ENCODE assay signal across 9 mouse cellular contexts in the genomic region with DNA sequence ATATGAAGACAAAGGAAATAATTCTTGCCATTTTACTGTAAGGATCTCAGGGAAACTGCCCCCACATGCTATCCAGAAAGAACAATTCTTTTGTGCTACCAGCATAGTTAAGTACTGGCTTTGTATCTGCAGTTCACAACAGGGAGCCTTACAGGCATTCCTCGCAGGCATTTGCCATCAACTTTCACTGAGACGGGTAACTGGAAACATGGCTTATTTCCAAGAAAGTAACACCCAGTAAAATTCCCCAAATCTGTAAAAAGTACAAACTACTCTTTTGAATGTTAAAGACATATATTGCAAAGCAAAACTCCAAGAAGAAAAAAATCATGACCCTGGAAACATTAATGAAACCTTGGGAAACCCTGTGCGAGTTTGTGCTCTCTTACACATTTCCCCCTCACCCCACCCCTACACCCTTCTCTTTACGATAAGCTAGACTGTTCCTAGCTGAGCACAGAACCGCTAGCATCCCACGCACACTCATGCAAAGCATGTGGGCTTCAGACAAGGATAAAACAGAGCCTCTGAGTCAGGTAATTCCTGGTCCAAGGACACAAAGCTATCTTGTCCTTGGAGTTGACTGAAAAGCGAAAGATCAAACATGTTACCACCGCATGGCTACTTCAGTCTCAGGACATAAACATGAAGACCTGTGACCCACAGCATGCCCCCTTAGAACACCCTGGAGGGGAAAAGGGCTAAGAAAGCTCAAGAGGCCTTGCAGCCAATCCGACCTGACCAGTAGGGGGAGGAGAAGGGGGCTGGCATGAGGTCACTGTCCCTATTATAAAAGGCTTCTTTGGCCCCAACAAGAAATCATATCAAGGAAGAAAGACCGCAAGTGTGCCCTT. TPM values are rescaled to one million over a fixed set of nuclear protein-coding genes. Genes with fewer than 3 reads are reported as not detected.
DNase-seq lines count a peak whose midpoint lies in the region; ATAC-seq lines count a peak whose summit lies in the region.
"Had no signal": no experiment of that assay in that cellular context is flagged by ENCODE, and none has a peak within 500 bp of the region (broad histone marks: within the 10 kb centered on the region; RNA-seq: fewer than 3 reads in every experiment).

No protein-coding gene starts in this region.

- no peaks in the 10 kb centered on the region for H3K27me3 ChIP-seq in heart, embryonic 13.5 days (replicated peaks)
- no peaks in the 10 kb centered on the region for H3K27me3 ChIP-seq in lung, embryonic 15.5 days
- no peaks in the 10 kb centered on the region for H3K27me3 ChIP-seq in embryonic facial prominence, embryonic 15.5 days

- H3K4me2 ChIP-seq in heart, embryonic 13.5 days = peak overlapping the region; percentile 4; the same call in 1 of the 2 replicates
- no peak overlapping the region for H3K4me2 ChIP-seq in lung, embryonic 15.5 days
- H3K4me2 ChIP-seq in embryonic facial prominence, embryonic 15.5 days (replicated peaks) = no peak overlapping the region

- ATAC-seq in heart, embryonic 13.5 days (ENCODE audit: extremely low read depth, insufficient number of reproducible peaks, low FRiP score, low TSS enrichment) = no peak
- no peak for ATAC-seq in lung, embryonic 15.5 days (ENCODE audit: borderline replicate concordance, extremely low read depth, low FRiP score, low TSS enrichment)
- no peak for ATAC-seq in embryonic facial prominence, embryonic 15.5 days (ENCODE audit: insufficient number of reproducible peaks, low FRiP score, low TSS enrichment, low read depth)
- no peak for ATAC-seq in monocyte, adult 5-6 weeks (replicated peaks; ENCODE audit: insufficient number of reproducible peaks, low FRiP score, low TSS enrichment, poor library complexity, severe bottlenecking)

- H3K27ac ChIP-seq in heart, embryonic 13.5 days (replicated peaks) = peak overlapping the region; percentile 70
- peak overlapping the region; percentile 66 for H3K27ac ChIP-seq in lung, embryonic 15.5 days
- H3K27ac ChIP-seq in embryonic facial prominence, embryonic 15.5 days (replicated peaks) = peak overlapping the region; percentile 49; the same call in 1 of the 2 replicates

- H3K9ac ChIP-seq in heart, embryonic 13.5 days = 0 out of 2 replicates have a peak overlapping the region, but pooled peaks have one; percentile 37
- H3K9ac ChIP-seq in lung, embryonic 15.5 days = no peak overlapping the region
- no peak overlapping the region for H3K9ac ChIP-seq in embryonic facial prominence, embryonic 15.5 days

- H3K9me3 ChIP-seq in heart, embryonic 13.5 days = no peaks in the 10 kb centered on the region
- no peaks in the 10 kb centered on the region for H3K9me3 ChIP-seq in lung, embryonic 15.5 days
- no peaks in the 10 kb centered on the region for H3K9me3 ChIP-seq in embryonic facial prominence, embryonic 15.5 days (replicated peaks)

- H3K4me3 ChIP-seq in heart, embryonic 13.5 days = no peak overlapping the region
- H3K4me3 ChIP-seq in lung, embryonic 15.5 days = no peak overlapping the region
- no peak overlapping the region for H3K4me3 ChIP-seq in embryonic facial prominence, embryonic 15.5 days (replicated peaks)
- H3K4me3 ChIP-seq: heart, adult 2 months had no signal

- WGBS in heart, embryonic 13.5 days = 42% methylated on average over 10 of the region's 10 CpGs
- 34% methylated on average over 10 of the region's 10 CpGs for WGBS in lung, embryonic 15.5 days
- WGBS in embryonic facial prominence, embryonic 15.5 days = 45% methylated on average over 10 of the region's 10 CpGs

- no peak for DNase-seq in heart, adult 18-20 months
- DNase-seq in lung, postnatal 25 days (ENCODE audit: low spot score) = no peak
- DNase-seq in retina, postnatal 1 day = peak; percentile 38
- no peak for DNase-seq in layer of hippocampus, postnatal 10 days (ENCODE audit: low spot score in 2 of 2)

- H3K36me3 ChIP-seq in heart, embryonic 13.5 days = peaks cover under 1% of the 10 kb centered on the region; the same call in 1 of the 2 replicates
- H3K36me3 ChIP-seq in lung, embryonic 15.5 days = no peaks in the 10 kb centered on the region
- H3K36me3 ChIP-seq in embryonic facial prominence, embryonic 15.5 days = no peaks in the 10 kb centered on the region

- H3K4me1 ChIP-seq in heart, embryonic 13.5 days = peaks cover 78% of the 10 kb centered on the region
- peaks cover 87% of the 10 kb centered on the region for H3K4me1 ChIP-seq in lung, embryonic 15.5 days
- peaks cover 63% of the 10 kb centered on the region for H3K4me1 ChIP-seq in embryonic facial prominence, embryonic 15.5 days

RNA-seq across cellular contexts. Expression of a gene that starts 11.3 kb away (rescaled TPM):
- 14.5 and 15.2 TPM in 2 replicates for polyA plus RNA-seq in heart, embryonic 13.5 days (2015; fragmentation: Nextera tagmentation; extraction: Ambion mirVana)
- total RNA-seq in heart, adult 18-20 months (2021) = 10 to 100 TPM; 22.3 to 23.2 TPM
- 48.5 and 55.9 TPM in 2 replicates for polyA plus RNA-seq in lung, embryonic 15.5 days (2015; fragmentation: Nextera tagmentation; extraction: Ambion mirVana)
- 23.4 and 25.9 TPM in 2 replicates for polyA plus RNA-seq in embryonic facial prominence, embryonic 15.5 days (2015; fragmentation: Nextera tagmentation; extraction: Ambion mirVana)
- 6.3 to 8.1 TPM (median 6.5 TPM) in 3 replicates for total RNA-seq in monocyte, adult 5-6 weeks (2017)
- total RNA-seq in layer of hippocampus, postnatal 10 days (2021) = 10 to 100 TPM; 39.5 to 42.5 TPM
